Mouse (Mus musculus) megakaryocyte, embryonic 14.5 days (primary cell): ENCODE measurements around the gene Ctsl. TPM values are rescaled to one million over a fixed set of nuclear protein-coding genes. Genes with fewer than 3 reads are reported as not detected.

ENCODE experiments used
- H3K27me3 ChIP-seq: replicated peaks from 2 replicates; pipeline ENCODE3; 2012; ENCODE audit warnings: inconsistent platforms
- H3K36me3 ChIP-seq: replicated peaks from 2 replicates; pipeline ENCODE3; 2012; ENCODE audit warnings: low read length, inconsistent platforms, mixed read lengths
- H3K4me1 ChIP-seq: 2 replicates; pipeline ENCODE4 v1.6.1; 2012; ENCODE audit warnings: inconsistent platforms
- H3K4me3 ChIP-seq: replicated peaks from 2 replicates; pipeline ENCODE3; 2012; ENCODE audit warnings: moderate library complexity, mild to moderate bottlenecking, inconsistent platforms
- H3K9me3 ChIP-seq: 2 replicates; pipeline ENCODE4 v1.6.1; 2012; ENCODE audit warnings: inconsistent platforms
- FLI1 ChIP-seq: IDR thresholded peaks from 2 replicates; pipeline ENCODE4 v1.6.1; 2012; ENCODE audit warnings: low read length, inconsistent platforms, mixed read lengths
- GATA1 ChIP-seq: IDR thresholded peaks from 3 replicates; pipeline ENCODE4 v1.6.1; 2012; ENCODE audit warnings: mixed read lengths, low read length, inconsistent platforms, borderline replicate concordance
- polyA plus RNA-seq: library from polyadenylated mRNA; stranded (reverse); fragments of >175 nt; gene quantifications from 2 replicates; pipeline ENCODE4 v1.2.3, GENCODE M21; 2012; ENCODE audit warnings: low replicate concordance; ENCODE audit not compliant: insufficient read depth

Ctsl gene
- polyA plus RNA-seq, 1 experiment, result 15.0 TPM

DNA sequence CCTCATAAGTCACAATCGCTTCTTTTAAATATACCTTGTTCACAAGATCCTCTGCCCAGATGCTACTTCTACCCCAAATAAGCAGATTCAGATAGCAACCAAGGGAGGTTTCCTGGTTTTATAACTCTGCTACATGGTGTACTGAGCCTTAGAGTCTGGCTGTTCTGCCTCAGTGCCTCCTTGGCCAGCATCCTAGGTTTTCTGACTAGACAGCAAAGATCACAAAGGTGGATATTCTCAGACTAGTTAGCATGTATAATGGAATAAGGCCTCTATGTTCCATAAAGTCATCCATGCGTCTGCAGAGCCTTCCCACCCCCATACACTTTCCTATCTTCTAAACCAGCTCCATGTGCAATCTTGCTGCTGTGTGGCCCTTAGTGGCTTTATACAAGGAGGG, 9.6 kb upstream of the Ctsl start:
- no peaks in the 10 kb centered on the region for H3K27me3 ChIP-seq
- no peak overlapping the region for H3K4me3 ChIP-seq
- TF ChIP-seq GATA1 (no peak), FLI1 (no peak)
- no peaks in the 10 kb centered on the region for H3K4me1 ChIP-seq
- H3K36me3 ChIP-seq, result no peaks in the 10 kb centered on the region
- H3K9me3 ChIP-seq, result no peaks in the 10 kb centered on the region

DNA sequence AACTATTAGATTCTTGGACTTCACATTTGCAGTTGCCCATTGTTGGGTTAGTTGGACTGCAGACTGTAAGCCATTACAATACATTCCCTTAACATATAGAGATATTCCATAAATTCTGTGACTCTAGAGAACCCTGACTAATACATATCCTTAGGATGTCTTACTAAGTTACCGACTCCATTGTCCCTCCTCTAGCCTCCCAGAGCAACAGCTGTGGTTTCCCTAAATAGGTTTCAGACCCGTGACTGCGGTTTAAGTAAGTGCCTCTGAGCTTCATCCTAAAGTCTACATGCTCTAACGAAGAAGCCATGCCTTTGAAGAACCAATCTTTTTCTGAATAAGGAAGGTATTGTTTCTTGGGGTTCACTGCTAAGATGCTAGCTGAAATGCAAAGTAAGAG, 7.9 kb upstream of the Ctsl start:
- Histone ChIP-seq H3K4me1 (no peaks in the 10 kb centered on the region), H3K9me3 (no peaks in the 10 kb centered on the region), H3K27me3 (peaks cover 2% of the 10 kb centered on the region), H3K4me3 (no peak overlapping the region), H3K36me3 (no peaks in the 10 kb centered on the region)
- TF ChIP-seq FLI1 (no peak), GATA1 (no peak)

DNA sequence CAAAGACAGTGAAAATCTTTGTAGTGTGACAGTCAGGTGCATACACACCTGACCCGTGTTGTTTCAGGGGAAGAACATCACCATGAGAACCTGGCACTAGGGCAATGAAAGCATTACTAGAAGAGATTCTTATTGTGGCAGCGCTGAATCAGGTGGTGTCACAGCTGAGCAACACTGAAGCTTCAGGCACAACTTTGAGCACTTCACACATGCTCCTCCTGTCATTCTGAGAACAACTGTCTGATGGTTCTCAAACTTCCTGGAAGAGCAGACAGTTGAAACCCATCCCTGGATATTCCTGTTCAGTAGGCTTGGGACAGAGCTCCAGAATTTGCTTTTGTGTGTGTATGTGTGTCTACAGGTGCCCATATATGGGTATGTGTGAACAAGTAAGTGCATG, 5.8 kb upstream of the Ctsl start:
- no peak for TF ChIP-seq FLI1
- no peak for TF ChIP-seq GATA1
- Histone ChIP-seq H3K4me3 (no peak overlapping the region), H3K36me3 (no peaks in the 10 kb centered on the region), H3K4me1 (no peaks in the 10 kb centered on the region), H3K9me3 (no peaks in the 10 kb centered on the region), H3K27me3 (peaks cover 2% of the 10 kb centered on the region)

DNA sequence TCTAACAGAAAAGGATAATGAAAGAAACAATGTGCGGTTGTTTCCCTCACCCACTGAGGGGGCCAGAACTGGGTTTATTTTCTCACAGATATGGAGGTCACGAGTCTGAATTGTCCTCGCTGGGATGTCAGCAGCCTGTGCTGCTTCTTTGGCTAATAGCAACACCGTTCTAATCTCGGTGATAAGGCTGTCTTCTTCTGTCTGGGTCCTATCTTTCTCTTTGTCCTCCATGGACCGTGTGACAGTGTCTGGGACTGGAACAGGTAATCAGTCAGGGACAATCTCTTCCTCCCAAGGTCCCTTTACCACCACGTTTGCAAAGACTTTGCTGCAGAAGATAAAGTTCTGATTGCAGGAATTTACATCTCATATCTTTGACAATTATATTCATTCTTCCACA, 4.5 kb upstream of the Ctsl start:
- no peak overlapping the region for H3K4me3 ChIP-seq
- H3K27me3 ChIP-seq, result peaks cover 2% of the 10 kb centered on the region
- H3K36me3 ChIP-seq, result no peaks in the 10 kb centered on the region
- no peaks in the 10 kb centered on the region for H3K9me3 ChIP-seq
- H3K4me1 ChIP-seq, result no peaks in the 10 kb centered on the region
- TF ChIP-seq GATA1 (no peak), FLI1 (no peak)

DNA sequence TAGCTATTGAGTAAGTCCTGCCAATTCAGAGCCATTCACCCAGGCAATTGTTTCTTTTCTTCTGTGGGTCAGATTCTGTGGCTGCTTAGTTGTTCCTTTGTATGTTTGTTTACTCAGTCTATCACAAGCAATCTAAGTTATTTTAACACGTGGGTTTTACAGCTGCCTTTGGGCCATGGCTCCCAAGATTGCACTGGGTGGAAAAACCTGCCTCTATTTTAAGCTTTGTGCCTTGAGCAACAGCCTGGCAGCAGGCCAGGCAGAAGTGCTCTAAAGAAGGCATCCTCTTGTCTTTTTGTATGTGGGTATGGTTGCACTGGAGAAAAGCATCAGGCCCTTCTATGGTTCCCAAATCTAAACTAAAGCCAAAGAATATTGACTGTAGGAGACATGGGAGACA, 3.0 kb upstream of the Ctsl start:
- peaks cover 6% of the 10 kb centered on the region for H3K4me1 ChIP-seq
- H3K9me3 ChIP-seq, result no peaks in the 10 kb centered on the region
- TF ChIP-seq GATA1 (no peak), FLI1 (no peak)
- H3K27me3 ChIP-seq, result peaks cover 10% of the 10 kb centered on the region
- H3K36me3 ChIP-seq, result no peaks in the 10 kb centered on the region
- no peak overlapping the region for H3K4me3 ChIP-seq

DNA sequence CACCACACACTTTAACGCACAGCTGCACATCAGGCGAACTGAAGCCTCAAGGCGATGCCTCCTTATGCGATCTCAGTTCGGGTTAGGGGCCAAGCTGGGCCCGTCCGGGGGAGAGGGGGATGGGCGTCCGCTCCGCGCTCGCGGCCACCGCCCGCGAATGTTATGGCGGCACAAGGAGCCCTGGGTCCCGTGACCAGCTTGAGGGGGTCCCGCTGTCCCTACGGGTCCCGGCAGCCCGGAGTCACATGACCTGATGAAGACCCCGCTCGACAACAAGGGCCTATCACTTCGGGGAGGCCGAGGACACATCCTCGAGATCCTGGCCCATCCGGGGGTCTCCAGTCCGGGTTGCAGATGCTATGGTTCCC, 901 bp downstream of the Ctsl start:
- H3K4me1 ChIP-seq, result peaks cover 6% of the 10 kb centered on the region

DNA sequence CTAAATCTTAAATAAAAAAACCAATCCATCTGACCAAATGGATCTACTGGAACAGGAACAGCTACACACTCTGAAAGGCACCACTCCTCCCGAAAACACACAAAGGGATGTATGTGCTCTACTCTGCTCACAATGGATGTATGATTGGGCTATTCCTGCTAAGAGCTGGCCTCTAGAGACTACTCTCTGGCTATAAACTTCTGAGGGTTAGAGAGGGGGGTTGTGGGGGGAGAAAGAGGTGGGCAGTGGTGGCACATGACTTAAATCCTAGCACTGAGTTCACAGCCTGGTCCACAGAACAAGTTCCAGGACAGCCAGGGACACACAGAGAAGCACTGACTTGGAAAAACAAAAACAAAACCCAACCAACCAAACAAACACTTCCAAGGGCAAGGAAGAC, 2.1 kb downstream of the Ctsl start:
- Histone ChIP-seq H3K4me3 (peak overlapping the region; percentile 83), H3K9me3 (no peaks in the 10 kb centered on the region), H3K36me3 (peaks cover 2% of the 10 kb centered on the region), H3K4me1 (peaks cover 6% of the 10 kb centered on the region), H3K27me3 (peaks cover 13% of the 10 kb centered on the region)
- no peak for TF ChIP-seq GATA1
- TF ChIP-seq FLI1, result no peak

More for the DNA sequence above, 901 bp downstream of the Ctsl start:
- H3K27me3 ChIP-seq, result peaks cover 13% of the 10 kb centered on the region
- no peaks in the 10 kb centered on the region for H3K9me3 ChIP-seq
- peak overlapping the region; percentile 93 for H3K4me3 ChIP-seq
- H3K36me3 ChIP-seq, result peaks cover 2% of the 10 kb centered on the region
- no peak for TF ChIP-seq FLI1
- TF ChIP-seq GATA1, result no peak

DNA sequence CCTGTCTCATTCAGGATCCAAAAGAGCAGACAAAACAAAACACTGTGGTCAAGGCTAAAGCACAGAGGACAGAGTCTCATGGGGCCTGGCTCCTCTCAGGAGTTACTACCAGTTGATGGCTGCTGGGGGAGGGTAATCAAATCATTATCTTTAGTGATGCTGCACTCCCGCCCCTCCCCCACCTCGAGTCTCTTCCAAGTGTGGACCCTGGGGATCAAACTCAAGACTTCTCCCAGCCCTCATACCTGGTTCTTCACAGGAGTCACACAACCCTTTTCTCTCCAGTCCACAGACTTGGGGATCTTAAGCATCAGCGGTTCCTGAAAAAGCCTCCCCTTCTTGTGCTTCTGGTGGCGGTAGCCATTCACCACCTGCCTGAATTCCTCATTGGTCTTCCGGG, 3.1 kb downstream of the Ctsl start:
- Histone ChIP-seq H3K9me3 (no peaks in the 10 kb centered on the region), H3K27me3 (peaks cover 13% of the 10 kb centered on the region), H3K4me1 (peaks cover 6% of the 10 kb centered on the region), H3K36me3 (peaks cover 2% of the 10 kb centered on the region), H3K4me3 (peak overlapping the region; percentile 28)
- TF ChIP-seq FLI1 (no peak), GATA1 (no peak)

DNA sequence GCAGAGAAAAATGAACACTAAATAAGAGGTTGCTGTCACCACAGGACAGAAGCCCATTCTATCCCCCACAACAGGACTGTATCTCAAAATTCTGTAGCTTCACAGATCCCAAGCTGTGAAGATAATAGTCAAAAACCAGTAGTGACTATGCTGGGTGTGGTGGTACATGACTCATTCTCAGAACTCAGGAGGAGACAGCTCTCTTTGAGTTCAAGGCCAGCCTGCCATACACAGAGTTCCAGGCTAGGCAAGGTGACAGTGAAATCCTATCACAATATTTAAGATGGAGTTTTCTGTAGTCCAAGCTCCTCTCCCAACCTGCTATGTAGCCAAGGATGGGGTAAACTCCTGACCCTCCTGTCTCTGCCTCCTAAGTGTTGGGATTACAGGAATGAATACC, 5.4 kb downstream of the Ctsl start:
- Histone ChIP-seq H3K9me3 (no peaks in the 10 kb centered on the region), H3K4me3 (no peak overlapping the region), H3K4me1 (peaks cover 6% of the 10 kb centered on the region), H3K27me3 (peaks cover 13% of the 10 kb centered on the region), H3K36me3 (peaks cover 2% of the 10 kb centered on the region)
- TF ChIP-seq GATA1 (no peak), FLI1 (no peak)

DNA sequence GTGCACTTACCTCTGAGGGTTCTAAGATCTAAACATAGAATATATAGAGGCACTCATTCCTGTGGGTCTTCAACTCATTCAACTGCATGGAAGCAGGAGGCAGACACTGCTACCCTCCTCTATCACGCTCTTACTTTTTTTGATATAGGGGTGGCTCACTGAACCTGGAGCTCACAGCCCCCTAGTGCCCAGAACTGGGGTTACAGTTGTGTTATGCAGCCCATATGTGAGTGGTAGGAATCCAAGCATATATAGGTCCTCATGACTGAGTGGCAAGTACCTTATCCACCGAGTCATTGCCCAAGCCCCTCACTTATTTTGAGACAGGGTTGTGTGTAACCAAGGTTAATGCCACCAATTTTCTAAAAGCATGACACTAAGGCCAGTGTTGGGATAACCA, 6.4 kb downstream of the Ctsl start:
- Histone ChIP-seq H3K27me3 (peaks cover 8% of the 10 kb centered on the region), H3K4me1 (no peaks in the 10 kb centered on the region), H3K36me3 (peaks cover 2% of the 10 kb centered on the region), H3K9me3 (no peaks in the 10 kb centered on the region), H3K4me3 (no peak overlapping the region)
- TF ChIP-seq FLI1 (no peak), GATA1 (no peak)

DNA sequence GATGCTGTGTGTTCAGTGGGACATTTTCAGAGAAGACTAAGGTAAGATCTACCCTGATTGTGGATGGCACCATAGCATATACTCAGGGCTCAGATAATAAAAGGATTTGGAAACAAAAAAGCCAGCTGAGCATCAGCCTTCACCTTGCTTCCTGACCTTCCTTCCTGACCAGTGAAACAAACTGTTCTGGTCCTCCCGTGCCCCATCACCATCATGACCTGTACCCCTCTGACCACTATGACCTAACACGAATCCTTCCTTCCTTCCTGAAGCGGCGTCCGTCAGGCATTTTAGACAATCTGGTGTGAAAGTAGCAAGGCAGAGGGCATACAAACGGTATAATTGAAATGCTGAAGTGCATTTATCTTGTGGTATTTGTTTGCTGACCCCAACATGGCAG, 8.6 kb downstream of the Ctsl start:
- Histone ChIP-seq H3K4me1 (no peaks in the 10 kb centered on the region), H3K9me3 (no peaks in the 10 kb centered on the region), H3K27me3 (no peaks in the 10 kb centered on the region), H3K4me3 (no peak overlapping the region), H3K36me3 (peaks cover 2% of the 10 kb centered on the region)
- TF ChIP-seq FLI1 (no peak), GATA1 (no peak)
